Mouse (Mus musculus): ENCODE measurements around the gene Gm45062. TPM values are rescaled to one million over a fixed set of nuclear protein-coding genes. Genes with fewer than 3 reads are reported as not detected.
A peak's percentile ranks its signal among the peaks of the same experiment; 100 is the strongest.

Gene Gm45062
- total and polyA plus RNA-seq, 2 experiments from 2014 or later: 3.0 TPM; not detected in 1

DNA sequence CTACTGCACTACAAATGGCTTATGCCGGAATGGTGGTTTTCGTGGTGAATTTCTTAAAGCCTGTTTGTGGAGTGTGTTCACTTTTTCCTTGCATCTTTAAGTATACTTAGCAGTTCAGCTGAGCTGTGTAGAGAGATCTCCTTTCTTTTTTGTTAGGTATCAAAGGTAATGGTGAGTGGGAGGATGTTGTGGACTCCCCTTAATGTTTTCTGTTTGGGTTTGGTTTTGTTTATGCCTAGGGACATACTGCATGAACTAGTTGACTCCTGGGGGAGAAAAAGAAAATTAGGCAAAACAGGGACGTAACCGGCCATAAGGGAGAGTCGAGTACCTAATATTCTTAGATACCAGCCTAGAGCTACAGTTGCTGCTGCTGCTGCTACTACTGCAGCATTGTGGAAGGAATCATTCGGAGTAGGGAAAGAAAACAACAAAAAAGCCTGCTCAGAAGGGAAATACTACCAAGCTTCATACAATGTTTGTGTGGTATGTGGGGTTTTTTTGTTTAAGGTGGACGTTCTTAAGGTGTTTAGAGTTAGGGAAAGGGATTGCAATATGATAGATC is 251.7 kb downstream of the Gm45062 start:
- H3K27ac ChIP-seq (ENCODE audit: low read depth): peak overlapping the region; percentile 98; the same call in 1 of the 2 replicates
- H3K4me2 ChIP-seq (ENCODE audit: low read depth, low read length): peak overlapping the region; percentile 89
- DNase-seq (ENCODE audit: low spot score) (no peak), ATAC-seq (ENCODE audit: insufficient read depth, low read depth) (no peak)
- no peaks in the 10 kb centered on the region for H3K36me3 ChIP-seq (replicated peaks; ENCODE audit: control insufficient read depth, insufficient read depth, low read length)
- TF ChIP-seq CTCF (IDR thresholded peaks at IDR 0.05; ENCODE audit: low read depth) (no peak), EP300 (IDR thresholded peaks at IDR 0.05; ENCODE audit: low read depth) (no peak)
- H3K4me3 ChIP-seq (ENCODE audit: low read depth, low read length): peak overlapping the region; percentile 99
- peak overlapping the region; percentile 97 for H3K9ac ChIP-seq (replicated peaks; ENCODE audit: low read depth, low read length)
- 8% methylated on average over 7 of the region's 7 CpGs for WGBS
- no peaks in the 10 kb centered on the region for H3K9me3 ChIP-seq (replicated peaks; ENCODE audit: control insufficient read depth, low read length)
- no peaks in the 10 kb centered on the region for H3K4me1 ChIP-seq (ENCODE audit: control insufficient read depth, insufficient read depth)
- H3K27me3 ChIP-seq (ENCODE audit: control insufficient read depth, insufficient read depth, low read length): no peaks in the 10 kb centered on the region

GRCm38 (mm10) chr6:8511447-8511846 is 252.2 kb downstream of the Gm45062 start:
- H3K36me3 ChIP-seq (replicated peaks; ENCODE audit: control insufficient read depth, insufficient read depth, low read length): no peaks in the 10 kb centered on the region
- no peaks in the 10 kb centered on the region for H3K27me3 ChIP-seq (ENCODE audit: control insufficient read depth, insufficient read depth, low read length)
- ATAC-seq (ENCODE audit: insufficient read depth, low read depth): no peak
- no peaks in the 10 kb centered on the region for H3K9me3 ChIP-seq (replicated peaks; ENCODE audit: control insufficient read depth, low read length)
- H3K4me3 ChIP-seq (ENCODE audit: low read depth, low read length): peak overlapping the region; percentile 99
- TF ChIP-seq EP300 (IDR thresholded peaks at IDR 0.05; ENCODE audit: low read depth) (no peak), CTCF (IDR thresholded peaks at IDR 0.05; ENCODE audit: low read depth) (no peak)
- H3K27ac ChIP-seq (ENCODE audit: low read depth): no peak overlapping the region
- no peak for DNase-seq (ENCODE audit: low spot score)
- 0 out of 2 replicates have a peak overlapping the region, but pooled peaks have one; percentile 97 for H3K9ac ChIP-seq (replicated peaks; ENCODE audit: low read depth, low read length)
- H3K4me2 ChIP-seq (ENCODE audit: low read depth, low read length): peak overlapping the region; percentile 89
- H3K4me1 ChIP-seq (ENCODE audit: control insufficient read depth, insufficient read depth): no peaks in the 10 kb centered on the region
- WGBS: 19% methylated on average over 3 of the region's 3 CpGs

GRCm38 (mm10) chr6:8512416-8512815 is 253.2 kb downstream of the Gm45062 start:
- H3K27ac ChIP-seq (ENCODE audit: low read depth): no peak overlapping the region
- no peaks in the 10 kb centered on the region for H3K27me3 ChIP-seq (ENCODE audit: control insufficient read depth, insufficient read depth, low read length)
- 31% methylated on average over 8 of the region's 8 CpGs for WGBS
- ATAC-seq (ENCODE audit: insufficient read depth, low read depth) (no peak), DNase-seq (ENCODE audit: low spot score) (no peak)
- no peak for TF ChIP-seq EP300 (IDR thresholded peaks at IDR 0.05; ENCODE audit: low read depth)
- no peak for TF ChIP-seq CTCF (IDR thresholded peaks at IDR 0.05; ENCODE audit: low read depth)
- no peak overlapping the region for H3K9ac ChIP-seq (replicated peaks; ENCODE audit: low read depth, low read length)
- no peaks in the 10 kb centered on the region for H3K4me1 ChIP-seq (ENCODE audit: control insufficient read depth, insufficient read depth)
- peak overlapping the region; percentile 89 for H3K4me2 ChIP-seq (ENCODE audit: low read depth, low read length)
- no peaks in the 10 kb centered on the region for H3K9me3 ChIP-seq (replicated peaks; ENCODE audit: control insufficient read depth, low read length)
- peak overlapping the region; percentile 99; the same call in 1 of the 2 replicates for H3K4me3 ChIP-seq (ENCODE audit: low read depth, low read length)
- no peaks in the 10 kb centered on the region for H3K36me3 ChIP-seq (replicated peaks; ENCODE audit: control insufficient read depth, insufficient read depth, low read length)

GRCm38 (mm10) chr6:8519687-8520086 is 260.4 kb downstream of the Gm45062 start:
- 85% methylated on average over 3 of the region's 3 CpGs for WGBS
- H3K27ac ChIP-seq (ENCODE audit: low read depth): no peak overlapping the region
- no peaks in the 10 kb centered on the region for H3K27me3 ChIP-seq (ENCODE audit: control insufficient read depth, insufficient read depth, low read length)
- no peak overlapping the region for H3K4me2 ChIP-seq (ENCODE audit: low read depth, low read length)
- H3K36me3 ChIP-seq (replicated peaks; ENCODE audit: control insufficient read depth, insufficient read depth, low read length): no peaks in the 10 kb centered on the region
- ATAC-seq (ENCODE audit: insufficient read depth, low read depth): no peak
- H3K9me3 ChIP-seq (replicated peaks; ENCODE audit: control insufficient read depth, low read length): no peaks in the 10 kb centered on the region
- H3K4me1 ChIP-seq (ENCODE audit: control insufficient read depth, insufficient read depth): no peaks in the 10 kb centered on the region
- TF ChIP-seq CTCF (IDR thresholded peaks at IDR 0.05; ENCODE audit: low read depth) (no peak), EP300 (IDR thresholded peaks at IDR 0.05; ENCODE audit: low read depth) (no peak)
- no peak overlapping the region for H3K9ac ChIP-seq (replicated peaks; ENCODE audit: low read depth, low read length)
- no peak for DNase-seq (ENCODE audit: low spot score)
- no peak overlapping the region for H3K4me3 ChIP-seq (ENCODE audit: low read depth, low read length)

GRCm38 (mm10) chr6:8521231-8521630 is 262.0 kb downstream of the Gm45062 start:
- ATAC-seq (ENCODE audit: insufficient read depth, low read depth): no peak
- Histone ChIP-seq H3K27me3 (ENCODE audit: control insufficient read depth, insufficient read depth, low read length) (no peaks in the 10 kb centered on the region), H3K9ac (replicated peaks; ENCODE audit: low read depth, low read length) (no peak overlapping the region), H3K4me1 (ENCODE audit: control insufficient read depth, insufficient read depth) (no peaks in the 10 kb centered on the region), H3K4me2 (ENCODE audit: low read depth, low read length) (no peak overlapping the region), H3K9me3 (replicated peaks; ENCODE audit: control insufficient read depth, low read length) (no peaks in the 10 kb centered on the region), H3K4me3 (ENCODE audit: low read depth, low read length) (no peak overlapping the region), H3K36me3 (replicated peaks; ENCODE audit: control insufficient read depth, insufficient read depth, low read length) (no peaks in the 10 kb centered on the region), H3K27ac (ENCODE audit: low read depth) (no peak overlapping the region)
- no peak for TF ChIP-seq CTCF (IDR thresholded peaks at IDR 0.05; ENCODE audit: low read depth)
- no peak for TF ChIP-seq EP300 (IDR thresholded peaks at IDR 0.05; ENCODE audit: low read depth)
- 93% methylated on average over 4 of the region's 4 CpGs for WGBS
- no peak for DNase-seq (ENCODE audit: low spot score)

DNA sequence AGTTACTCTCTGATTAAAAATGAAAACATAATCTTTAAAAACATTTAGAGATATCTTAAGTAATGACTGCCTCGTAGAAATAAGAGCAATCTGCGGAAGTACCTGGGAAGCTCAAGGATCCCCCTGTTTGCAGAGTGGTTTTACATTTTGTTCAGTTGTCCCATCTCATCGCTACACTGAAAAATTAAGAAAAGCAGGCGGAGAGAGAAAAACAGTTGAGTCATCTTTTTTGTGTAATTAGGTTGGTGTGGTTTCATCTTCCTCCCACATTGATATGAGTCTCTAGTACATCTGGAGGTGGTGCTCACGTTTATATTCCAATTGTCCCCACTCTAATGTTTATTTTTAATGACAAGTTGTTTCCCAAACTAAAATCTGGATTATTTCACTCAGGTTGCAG is 265.5 kb downstream of the Gm45062 start:
- no peak overlapping the region for H3K9ac ChIP-seq (replicated peaks; ENCODE audit: low read depth, low read length)
- no peaks in the 10 kb centered on the region for H3K9me3 ChIP-seq (replicated peaks; ENCODE audit: control insufficient read depth, low read length)
- WGBS: 86% methylated on average over 5 of the region's 5 CpGs
- no peak overlapping the region for H3K4me2 ChIP-seq (ENCODE audit: low read depth, low read length)
- no peak overlapping the region for H3K4me3 ChIP-seq (ENCODE audit: low read depth, low read length)
- no peaks in the 10 kb centered on the region for H3K27me3 ChIP-seq (ENCODE audit: control insufficient read depth, insufficient read depth, low read length)
- DNase-seq (ENCODE audit: low spot score) (no peak), ATAC-seq (ENCODE audit: insufficient read depth, low read depth) (no peak)
- no peaks in the 10 kb centered on the region for H3K4me1 ChIP-seq (ENCODE audit: control insufficient read depth, insufficient read depth)
- TF ChIP-seq EP300 (IDR thresholded peaks at IDR 0.05; ENCODE audit: low read depth) (no peak), CTCF (IDR thresholded peaks at IDR 0.05; ENCODE audit: low read depth) (no peak)
- no peaks in the 10 kb centered on the region for H3K36me3 ChIP-seq (replicated peaks; ENCODE audit: control insufficient read depth, insufficient read depth, low read length)
- no peak overlapping the region for H3K27ac ChIP-seq (ENCODE audit: low read depth)
